Mouse (Mus musculus) erythroblast, embryonic 14.5 days (primary cell): ENCODE results near the gene Fam187b.

Source experiments
- GATA1 ChIP-seq: IDR thresholded peaks from 2 replicates; pipeline ENCODE4 v1.6.1; 2012; ENCODE audit warnings: low read length, inconsistent platforms, mixed read lengths
- TAL1 ChIP-seq: IDR thresholded peaks from 3 replicates; pipeline ENCODE4 v1.6.1; 2012; ENCODE audit warnings: low read length, inconsistent platforms, mixed read lengths

GRCm38 (mm10) chr7:30962862-30963261 is 10.7 kb upstream of the Fam187b start:
- TF ChIP-seq GATA1 (no peak), TAL1 (no peak)
